In the genomic region with DNA sequence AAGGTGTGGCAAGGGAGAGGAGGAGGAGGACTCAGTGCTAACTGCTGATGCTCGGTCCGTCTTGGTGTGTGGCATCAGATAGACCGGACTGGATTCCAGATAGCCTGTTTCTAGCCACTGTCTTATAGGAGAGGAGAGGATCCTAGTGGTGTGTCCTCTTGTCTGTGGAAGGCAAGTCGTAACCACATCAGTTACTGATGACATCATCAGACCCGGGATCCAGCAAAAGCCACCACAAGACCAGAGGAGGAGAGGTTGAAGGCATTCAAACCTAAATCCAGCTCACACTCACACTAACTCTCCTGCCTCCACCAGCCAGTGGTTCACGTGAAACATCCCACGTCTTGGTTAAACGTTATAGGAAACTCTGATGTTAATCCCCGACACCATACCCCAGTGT, we compare ENCODE assay signal across 24 mouse cellular contexts.
DNase-seq lines count a peak whose midpoint lies in the region; TF ChIP-seq lines count a peak whose summit lies in the region.
"Had no signal": no experiment of that assay in that cellular context is flagged by ENCODE, and none has a peak within 500 bp of the region (broad histone marks: within the 10 kb centered on the region; RNA-seq: fewer than 3 reads in every experiment).

No protein-coding gene starts in this region.

- no peak for TF ChIP-seq POLR2A in myocyte (IDR thresholded peaks at IDR 0.05; ENCODE audit: insufficient read length, low read depth)

- H3K4me3 ChIP-seq in gastrocnemius, adult 2 months = no peak overlapping the region
- no peak overlapping the region for H3K4me3 ChIP-seq in myocyte
- H3K4me3 ChIP-seq: heart, adult 2 months; heart, embryonic 10.5 days; heart, embryonic 13.5 days had no signal

- no peaks in the 10 kb centered on the region for H3K79me2 ChIP-seq in myocyte (ENCODE audit: control insufficient read depth, insufficient read depth)

- no peak overlapping the region for H3ac ChIP-seq in myocyte (ENCODE audit: control insufficient read depth, insufficient read length)

- peak overlapping the region; percentile 54; the same call in 1 of the 2 replicates for H3K27ac ChIP-seq in gastrocnemius, adult 2 months
- H3K27ac ChIP-seq: heart, adult 2 months; heart, embryonic 10.5 days; heart, embryonic 13.5 days; hindbrain, embryonic 14.5 days; hindbrain, postnatal 0 days had no signal

- no peaks in the 10 kb centered on the region for H3K27me3 ChIP-seq in myocyte (ENCODE audit: control insufficient read depth, insufficient read depth, insufficient read length)
- H3K27me3 ChIP-seq: CH12.LX had no signal

- no peak for TF ChIP-seq CTCF in gastrocnemius, adult 2 months (IDR thresholded peaks at IDR 0.05)

- no peaks in the 10 kb centered on the region for H3K36me3 ChIP-seq in myocyte (ENCODE audit: control insufficient read depth, insufficient read depth)
- H3K36me3 ChIP-seq: G1E; heart, embryonic 10.5 days; heart, embryonic 13.5 days had no signal

- H3K4me2 ChIP-seq in myocyte (ENCODE audit: low read depth) = peak overlapping the region; percentile 99
- H3K4me2 ChIP-seq: heart, embryonic 13.5 days; hindbrain, embryonic 14.5 days had no signal

- no peak for DNase-seq in gastrocnemius, adult 2 months
- no peak for DNase-seq in gastrocnemius, adult 8-10 months (ENCODE audit: low spot score in 2 of 2)
- peak; percentile 35 for DNase-seq in NIH3T3 (ENCODE audit: low read depth)
- no peak for DNase-seq in adrenal gland, postnatal 36 days
- DNase-seq in embryo, embryonic 9.5 days (ENCODE audit: extremely low spot score) = no peak
- DNase-seq: adrenal gland, adult 8-10 months; cerebellum, adult 11 months; cerebellum, adult 2 months; cerebellum, adult 9-11 months; cerebellum, postnatal 25 days; forebrain, postnatal 0 days; gastrocnemius, postnatal 10 days; gastrocnemius, postnatal 36 days; heart, adult 2 months; heart, postnatal 14 days; heart, postnatal 4 days; kidney, adult 18-20 months had no signal

- intact Hi-C loops in gastrocnemius, adult 2 months (cut with DNase I) = loop anchor here (10.0 kb wide), 1 partner anchor 241 kb away; no protein-coding TSS in a partner anchor

TF ChIP-seq in myocyte, 11 proteins besides CTCF, POLR2A, EP300 and RAD21:
- TF ChIP-seq POLR2AphosphoS2 (IDR thresholded peaks at IDR 0.05; ENCODE audit: insufficient read length, low read depth) (no peak), MAX (IDR thresholded peaks at IDR 0.05; ENCODE audit: low read depth) (no peak), TCF12 (IDR thresholded peaks at IDR 0.05; ENCODE audit: insufficient read depth, poor library complexity, severe bottlenecking) (no peak), CEBPB (IDR thresholded peaks at IDR 0.05; ENCODE audit: insufficient read depth, poor library complexity, severe bottlenecking) (no peak), TCF3 (IDR thresholded peaks at IDR 0.05; ENCODE audit: insufficient read length, low read depth) (no peak), E2F4 (IDR thresholded peaks at IDR 0.05; ENCODE audit: insufficient read depth) (no peak), USF1 (IDR thresholded peaks at IDR 0.05; ENCODE audit: low read depth) (no peak), MYOD1 (IDR thresholded peaks at IDR 0.05; ENCODE audit: control insufficient read depth in 1 of 3, insufficient read length in 2 of 3, low read depth in 2 of 3) (no peak)
